Mouse (Mus musculus) forebrain, embryonic 11.5 days (tissue): ENCODE results near the gene Ccdc92. TPM values are rescaled to one million over a fixed set of nuclear protein-coding genes. Genes with fewer than 3 reads are reported as not detected.

ENCODE experiments used
- ATAC-seq: fragments of 200-750 bp; cut with Nextera tagmentation; replicated peaks from 2 replicates; pipeline ENCODE4 v1.8.0; 2017; ENCODE audit warnings: moderate TSS enrichment; ENCODE audit not compliant: low FRiP score
- DNase-seq: peaks from one replicate; pipeline ENCODE4 v3.0.0-alpha.2; 2017; ENCODE audit warnings: low spot score
- H3K27ac ChIP-seq: fragments of 300-500 bp; sonication (generic); 2 replicates; pipeline ENCODE4 v1.5.1; 2014; ENCODE audit warnings: low read depth, low read length
- H3K27me3 ChIP-seq: fragments of 300-500 bp; sonication (generic); 2 replicates; pipeline ENCODE4 v1.6.1; 2014; ENCODE audit warnings: mild to moderate bottlenecking, low read length, mixed read lengths; ENCODE audit not compliant: control insufficient read depth, insufficient read depth
- H3K36me3 ChIP-seq: fragments of 300-500 bp; sonication (generic); 2 replicates; pipeline ENCODE4 v1.6.1; 2014; ENCODE audit warnings: mild to moderate bottlenecking, low read length, moderate library complexity, mixed read lengths; ENCODE audit not compliant: control insufficient read depth, insufficient read depth
- H3K4me1 ChIP-seq: fragments of 300-500 bp; sonication (generic); replicated peaks from 2 replicates; pipeline ENCODE4 v1.6.1; 2014; ENCODE audit warnings: low read length, mixed read lengths; ENCODE audit not compliant: control insufficient read depth, insufficient read depth
- H3K4me2 ChIP-seq: fragments of 300-500 bp; sonication (generic); 2 replicates; pipeline ENCODE4 v1.6.1; 2014; ENCODE audit warnings: low read depth, mild to moderate bottlenecking, low read length, moderate library complexity, mixed read lengths; ENCODE audit not compliant: severe bottlenecking
- H3K4me3 ChIP-seq: fragments of 300-500 bp; sonication (generic); 2 replicates; pipeline ENCODE4 v1.5.1; 2014; ENCODE audit warnings: low read depth, low read length
- H3K9ac ChIP-seq: fragments of 300-500 bp; sonication (generic); 2 replicates; pipeline ENCODE4 v1.6.1; 2014; ENCODE audit warnings: low read length
- H3K9me3 ChIP-seq: fragments of 300-500 bp; sonication (generic); 2 replicates; pipeline ENCODE4 v1.6.1; 2016; ENCODE audit warnings: low read length, mixed read lengths; ENCODE audit not compliant: control insufficient read depth
- WGBS: fragments of 180-500 bp; shearing (Covaris S2); extraction: QIAGEN DNeasy Blood & Tissue Kit; methylation state at CpG from one replicate; pipeline ENCODE4 v1.1.7; 2014; 5-methylcytosine and 5-hydroxymethylcytosine counted together
- polyA plus RNA-seq: library from polyadenylated mRNA; unstranded; fragments of >200 nt; fragmentation: Nextera tagmentation; extraction: Ambion mirVana; gene quantifications from 2 replicates; pipeline ENCODE4 v1.2.1, GENCODE M21; 2014

The Ccdc92 gene
- polyA plus RNA-seq, 1 experiment from 2014 or later: 17.3 TPM

GRCm38 (mm10) chr5:124896135-124896534 lies 33.9 kb upstream of the Ccdc92 start:
- Histone ChIP-seq H3K4me3 (no peak overlapping the region), H3K4me2 (no peak overlapping the region), H3K9me3 (no peaks in the 10 kb centered on the region), H3K27me3 (no peaks in the 10 kb centered on the region), H3K27ac (no peak overlapping the region), H3K9ac (no peak overlapping the region), H3K36me3 (no peaks in the 10 kb centered on the region), H3K4me1 (no peaks in the 10 kb centered on the region)
- ATAC-seq (no peak), DNase-seq (no peak)
- WGBS: 42% methylated on average over 8 of the region's 8 CpGs

DNA sequence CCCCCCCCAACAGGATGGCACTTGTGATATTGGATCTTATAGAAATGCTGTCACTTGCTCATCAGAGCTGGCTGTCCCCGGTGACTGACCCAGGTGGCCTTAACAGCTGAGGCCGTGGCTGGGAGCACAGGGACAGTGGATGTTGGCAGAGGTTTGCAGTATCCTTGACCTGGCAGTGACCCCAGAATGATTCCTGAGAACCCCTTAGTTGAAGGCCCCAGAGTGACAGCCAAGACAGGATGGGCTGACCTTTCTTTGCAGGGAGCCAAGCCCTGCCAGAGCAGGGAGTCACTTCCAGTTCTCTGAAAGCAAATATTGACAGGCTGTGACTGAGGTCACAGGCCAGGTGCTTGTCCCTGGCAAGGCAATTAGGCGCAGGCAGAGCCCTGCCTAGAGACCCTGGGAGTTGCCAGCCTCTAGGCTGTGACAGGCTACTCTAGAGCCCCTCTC lies 29.7 kb upstream of the Ccdc92 start:
- Histone ChIP-seq H3K36me3 (no peaks in the 10 kb centered on the region), H3K27me3 (no peaks in the 10 kb centered on the region), H3K27ac (no peak overlapping the region), H3K9me3 (no peaks in the 10 kb centered on the region), H3K4me3 (no peak overlapping the region), H3K9ac (no peak overlapping the region), H3K4me1 (no peaks in the 10 kb centered on the region; the same call in 1 of the 2 replicates), H3K4me2 (no peak overlapping the region)
- 86% methylated on average over 3 of the region's 3 CpGs for WGBS
- no peak for DNase-seq
- no peak for ATAC-seq

DNA sequence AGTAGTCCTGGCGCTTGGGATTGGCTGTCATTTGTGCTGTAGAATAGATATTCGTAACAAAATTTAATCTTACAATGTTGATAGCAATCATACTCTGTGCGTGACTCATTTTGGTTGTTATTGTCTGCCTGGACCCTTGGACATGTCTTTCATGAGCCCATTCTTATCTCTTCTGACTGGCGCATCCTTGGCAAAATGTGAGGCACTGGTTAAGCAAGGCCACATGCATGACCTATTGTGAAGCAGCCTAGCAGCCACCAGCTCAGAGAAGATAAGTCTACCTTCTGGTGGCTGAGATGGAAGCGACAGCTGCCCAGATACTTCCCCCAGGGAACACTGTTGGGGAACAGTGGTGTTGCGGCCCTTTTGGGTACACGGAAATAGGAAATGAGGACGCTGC lies 26.4 kb upstream of the Ccdc92 start:
- H3K9me3 ChIP-seq: no peaks in the 10 kb centered on the region
- no peak overlapping the region for H3K4me3 ChIP-seq
- H3K27ac ChIP-seq: no peak overlapping the region
- H3K36me3 ChIP-seq: peaks cover 2% of the 10 kb centered on the region; the same call in 1 of the 2 replicates
- no peaks in the 10 kb centered on the region for H3K27me3 ChIP-seq
- H3K4me2 ChIP-seq: no peak overlapping the region
- no peaks in the 10 kb centered on the region; the same call in 1 of the 2 replicates for H3K4me1 ChIP-seq
- no peak for ATAC-seq
- WGBS: 97% methylated on average over 8 of the region's 8 CpGs
- DNase-seq: no peak
- H3K9ac ChIP-seq: no peak overlapping the region

DNA sequence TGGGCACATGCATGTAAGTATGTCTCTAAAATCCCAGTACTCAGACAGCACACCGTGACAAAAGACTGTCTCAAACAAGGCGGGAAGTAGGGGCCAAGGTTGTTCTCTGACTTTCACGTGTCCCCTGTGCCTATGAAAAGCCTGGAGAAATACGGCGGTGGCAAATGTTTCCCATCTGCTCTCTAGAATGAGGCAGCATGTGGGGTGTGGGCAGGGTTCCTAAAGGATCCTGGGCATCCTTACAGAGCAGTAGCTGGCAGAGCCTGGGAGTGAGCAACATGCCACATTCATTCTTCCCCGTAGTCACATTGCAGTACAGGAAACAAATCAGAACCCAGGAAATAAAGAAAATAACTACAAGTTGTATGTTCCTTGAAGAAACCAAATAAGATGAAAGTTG lies 21.7 kb upstream of the Ccdc92 start:
- WGBS: 94% methylated on average over 6 of the region's 6 CpGs
- no peak overlapping the region for H3K4me3 ChIP-seq
- peaks cover 2% of the 10 kb centered on the region; the same call in 1 of the 2 replicates for H3K36me3 ChIP-seq
- no peak overlapping the region for H3K27ac ChIP-seq
- no peaks in the 10 kb centered on the region for H3K27me3 ChIP-seq
- H3K4me2 ChIP-seq: no peak overlapping the region
- no peak for ATAC-seq
- H3K9ac ChIP-seq: no peak overlapping the region
- no peaks in the 10 kb centered on the region for H3K4me1 ChIP-seq
- DNase-seq: no peak
- no peaks in the 10 kb centered on the region for H3K9me3 ChIP-seq

- H3K9me3 ChIP-seq: no peaks in the 10 kb centered on the region
- no peaks in the 10 kb centered on the region for H3K4me1 ChIP-seq
- H3K27me3 ChIP-seq: no peaks in the 10 kb centered on the region
- ATAC-seq (no peak), DNase-seq (no peak)
- 94% methylated on average over 6 of the region's 6 CpGs for WGBS
- no peak overlapping the region for H3K4me3 ChIP-seq
- H3K36me3 ChIP-seq: no peaks in the 10 kb centered on the region
- no peak overlapping the region for H3K4me2 ChIP-seq
- H3K9ac ChIP-seq: no peak overlapping the region
- no peak overlapping the region for H3K27ac ChIP-seq
These were observed 17.6 kb upstream of the Ccdc92 start for GRCm38 (mm10) chr5:124879801-124880200.

DNA sequence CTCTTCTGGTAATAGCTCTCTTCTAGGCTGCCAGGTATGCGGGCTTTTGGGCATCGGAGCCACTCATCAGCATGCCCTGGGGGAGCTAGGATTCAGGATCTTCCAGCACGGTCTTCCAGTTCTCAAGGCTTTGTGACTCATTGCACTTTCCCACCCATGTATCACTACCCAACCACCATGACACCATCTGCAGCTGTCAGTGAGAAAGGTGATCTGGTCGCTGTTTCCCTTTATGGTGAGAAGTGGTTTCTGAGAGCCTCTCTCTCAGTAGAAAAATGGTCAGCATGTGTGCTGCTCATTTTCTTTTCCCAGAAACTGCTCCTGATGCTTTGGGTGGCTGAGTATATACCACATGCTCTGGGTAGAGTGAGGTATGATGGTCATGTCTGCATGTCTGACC lies 17.0 kb upstream of the Ccdc92 start:
- H3K27ac ChIP-seq: no peak overlapping the region
- H3K9ac ChIP-seq: no peak overlapping the region
- no peak for DNase-seq
- H3K36me3 ChIP-seq: no peaks in the 10 kb centered on the region
- no peaks in the 10 kb centered on the region for H3K9me3 ChIP-seq
- H3K4me1 ChIP-seq: no peaks in the 10 kb centered on the region
- ATAC-seq: no peak
- no peak overlapping the region for H3K4me2 ChIP-seq
- H3K27me3 ChIP-seq: no peaks in the 10 kb centered on the region
- WGBS: 96% methylated on average over 4 of the region's 4 CpGs
- H3K4me3 ChIP-seq: no peak overlapping the region

GRCm38 (mm10) chr5:124873890-124874601 lies 11.8 kb upstream of the Ccdc92 start:
- no peak for ATAC-seq
- Histone ChIP-seq H3K9me3 (no peaks in the 10 kb centered on the region), H3K4me1 (no peaks in the 10 kb centered on the region), H3K36me3 (no peaks in the 10 kb centered on the region), H3K4me2 (no peak overlapping the region), H3K27me3 (no peaks in the 10 kb centered on the region), H3K9ac (no peak overlapping the region), H3K27ac (no peak overlapping the region), H3K4me3 (no peak overlapping the region)
- DNase-seq: no peak
- 94% methylated on average over 6 of the region's 6 CpGs for WGBS

DNA sequence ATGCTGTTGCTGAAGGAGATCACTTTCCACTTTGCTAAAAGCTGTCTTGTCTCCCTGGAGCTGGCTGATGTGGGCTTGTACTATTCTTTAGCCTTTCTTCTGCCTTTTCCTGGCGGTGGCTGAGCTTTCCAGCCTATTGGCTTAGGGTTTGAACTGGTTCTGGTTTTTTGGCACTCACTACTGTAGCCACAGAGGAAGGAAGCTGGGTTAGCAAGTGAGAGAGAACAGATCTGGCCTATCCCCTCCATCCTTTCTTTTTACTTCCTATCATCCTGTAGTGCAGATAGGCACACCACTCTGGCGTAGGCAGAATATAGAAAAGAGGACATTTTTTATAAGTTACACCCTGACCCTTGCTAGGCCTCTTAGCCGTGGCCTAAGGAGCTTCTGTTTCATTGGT lies 10.9 kb upstream of the Ccdc92 start:
- Histone ChIP-seq H3K36me3 (no peaks in the 10 kb centered on the region), H3K27ac (no peak overlapping the region)
- 89% methylated on average over 3 of the region's 3 CpGs for WGBS

DNA sequence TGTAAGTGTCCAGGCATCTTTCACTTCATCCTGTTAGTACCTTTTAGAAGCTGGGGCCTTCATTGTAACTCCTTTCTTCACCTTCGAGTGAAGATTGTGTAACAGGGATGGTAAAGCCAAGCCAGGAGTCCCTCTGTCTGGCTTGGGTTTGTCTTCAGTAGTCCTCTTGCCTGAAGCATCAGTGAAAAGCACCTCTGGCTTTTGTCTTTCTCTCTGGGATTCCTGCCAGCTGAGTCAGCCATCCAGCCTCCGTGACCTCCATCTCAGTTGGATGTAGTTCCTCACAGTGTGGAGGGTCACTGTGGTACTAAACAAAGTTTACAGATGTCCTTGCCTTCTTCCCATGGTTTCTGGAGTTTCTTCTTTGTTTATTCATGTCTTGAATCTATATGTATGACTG lies 9.8 kb upstream of the Ccdc92 start:
- WGBS: 81% methylated on average over 2 of the region's 2 CpGs
- H3K4me2 ChIP-seq: no peak overlapping the region
- no peak for ATAC-seq
- no peak overlapping the region for H3K27ac ChIP-seq
- no peaks in the 10 kb centered on the region for H3K9me3 ChIP-seq
- H3K27me3 ChIP-seq: no peaks in the 10 kb centered on the region
- H3K36me3 ChIP-seq: no peaks in the 10 kb centered on the region
- H3K9ac ChIP-seq: no peak overlapping the region
- H3K4me1 ChIP-seq: no peaks in the 10 kb centered on the region
- no peak overlapping the region for H3K4me3 ChIP-seq
- DNase-seq: no peak

More for the DNA sequence above, 10.9 kb upstream of the Ccdc92 start:
- Histone ChIP-seq H3K4me3 (no peak overlapping the region), H3K4me2 (no peak overlapping the region), H3K4me1 (no peaks in the 10 kb centered on the region), H3K9me3 (no peaks in the 10 kb centered on the region), H3K9ac (no peak overlapping the region), H3K27me3 (no peaks in the 10 kb centered on the region)
- DNase-seq (no peak), ATAC-seq (no peak)
